In the genomic region with DNA sequence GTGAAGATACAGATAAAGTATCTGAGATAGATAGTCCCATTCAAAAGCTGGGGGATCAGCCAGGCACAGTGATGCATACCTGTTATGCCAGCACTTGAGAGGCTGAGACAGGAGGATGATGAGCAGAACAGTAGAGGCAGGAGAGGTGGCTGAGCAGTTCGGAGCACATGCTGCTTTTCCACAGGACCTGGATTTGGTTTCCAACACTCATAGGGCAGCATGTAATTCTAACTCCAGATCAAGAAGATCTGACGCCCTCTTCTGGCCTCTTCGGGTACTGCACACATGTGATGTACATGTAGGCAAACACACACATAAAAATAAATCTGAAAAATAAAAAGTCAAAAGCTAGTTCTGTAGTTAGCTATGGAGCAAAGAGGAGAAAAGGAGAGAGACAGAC, we compare ENCODE assay signal across 12 mouse cellular contexts.
DNase-seq lines count a peak whose midpoint lies in the region; ATAC-seq and TF ChIP-seq lines count a peak whose summit lies in the region.
"Had no signal": no experiment of that assay in that cellular context is flagged by ENCODE, and none has a peak within 500 bp of the region (broad histone marks: within the 10 kb centered on the region; RNA-seq: fewer than 3 reads in every experiment).

No protein-coding gene starts in this region.

- H3K4me3 ChIP-seq in intestine, embryonic 14.5 days (ENCODE audit: low read depth, low read length) = no peak overlapping the region
- H3K4me3 ChIP-seq in intestine, embryonic 16.5 days (ENCODE audit: low read length) = no peak overlapping the region
- no peak overlapping the region for H3K4me3 ChIP-seq in bone marrow, adult 2 months (replicated peaks; ENCODE audit: control insufficient read depth, low read depth, low read length)
- H3K4me3 ChIP-seq: embryonic facial prominence, embryonic 15.5 days; hindbrain, embryonic 15.5 days had no signal

- H3K27ac ChIP-seq in intestine, embryonic 14.5 days (ENCODE audit: low read depth) = no peak overlapping the region
- H3K27ac ChIP-seq in intestine, embryonic 16.5 days (ENCODE audit: low read length) = no peak overlapping the region
- H3K27ac ChIP-seq in bone marrow, adult 2 months (ENCODE audit: control insufficient read depth, insufficient read depth, low read depth, low read length, poor library complexity) = no peak overlapping the region
- H3K27ac ChIP-seq: embryonic facial prominence, embryonic 15.5 days; hindbrain, embryonic 15.5 days; macrophage had no signal

- no peak for TF ChIP-seq POLR2A in bone marrow, adult 2 months (IDR thresholded peaks at IDR 0.05; ENCODE audit: borderline replicate concordance, control insufficient read depth, low read depth, low read length)

- TF ChIP-seq CTCF in bone marrow, adult 2 months (IDR thresholded peaks at IDR 0.05; ENCODE audit: control insufficient read depth, insufficient read depth, low read length) = 0 out of 2 replicates have a peak, but pooled peaks have one; percentile 6

- no peaks in the 10 kb centered on the region for H3K27me3 ChIP-seq in intestine, embryonic 14.5 days (replicated peaks; ENCODE audit: control insufficient read depth, insufficient read depth, low read length)
- H3K27me3 ChIP-seq in intestine, embryonic 16.5 days (replicated peaks; ENCODE audit: control insufficient read depth, insufficient read depth, low read length) = no peaks in the 10 kb centered on the region
- H3K27me3 ChIP-seq: embryonic facial prominence, embryonic 15.5 days; hindbrain, embryonic 15.5 days had no signal

- ATAC-seq in intestine, embryonic 14.5 days (replicated peaks; ENCODE audit: low FRiP score, low TSS enrichment, low read depth) = no peak
- ATAC-seq in intestine, embryonic 16.5 days = no peak

- H3K4me2 ChIP-seq in intestine, embryonic 14.5 days (ENCODE audit: low read length) = no peak overlapping the region
- no peak overlapping the region for H3K4me2 ChIP-seq in intestine, embryonic 16.5 days (ENCODE audit: low read depth, low read length)
- H3K4me2 ChIP-seq: embryonic facial prominence, embryonic 15.5 days; hindbrain, embryonic 15.5 days had no signal

- no peak overlapping the region for H3K9ac ChIP-seq in intestine, embryonic 14.5 days (ENCODE audit: low read length)
- no peak overlapping the region for H3K9ac ChIP-seq in intestine, embryonic 16.5 days (ENCODE audit: low read depth, low read length)
- H3K9ac ChIP-seq: embryonic facial prominence, embryonic 15.5 days; hindbrain, embryonic 15.5 days had no signal

- H3K36me3 ChIP-seq in intestine, embryonic 14.5 days (ENCODE audit: control insufficient read depth, insufficient read depth, low read length) = no peaks in the 10 kb centered on the region
- H3K36me3 ChIP-seq in intestine, embryonic 16.5 days (ENCODE audit: control insufficient read depth, insufficient read depth, low read length) = no peaks in the 10 kb centered on the region
- H3K36me3 ChIP-seq: embryonic facial prominence, embryonic 15.5 days; hindbrain, embryonic 15.5 days had no signal

- WGBS in intestine, embryonic 14.5 days = 71% methylated on average over 3 of the region's 3 CpGs
- 77% methylated on average over 3 of the region's 3 CpGs for WGBS in intestine, embryonic 16.5 days
- 77% methylated on average over 3 of the region's 3 CpGs for WGBS in bone marrow, adult 2 months

- no peaks in the 10 kb centered on the region for H3K9me3 ChIP-seq in intestine, embryonic 14.5 days (ENCODE audit: control insufficient read depth, low read length)
- H3K9me3 ChIP-seq in intestine, embryonic 16.5 days (ENCODE audit: control insufficient read depth, low read length) = no peaks in the 10 kb centered on the region
- H3K9me3 ChIP-seq: embryonic facial prominence, embryonic 15.5 days; hindbrain, embryonic 15.5 days had no signal

- DNase-seq in intestine, embryonic 14.5 days (ENCODE audit: low spot score) = peak; percentile 23
- DNase-seq in thymus, postnatal 0 days (ENCODE audit: low spot score) = peak; percentile 7
- no peak for DNase-seq in thymus, postnatal 10 days (ENCODE audit: low spot score in 2 of 2)
- peak; percentile 67 for DNase-seq in testis, postnatal 10 days (ENCODE audit: low spot score)
- no peak for DNase-seq in spleen, adult 12 weeks (ENCODE audit: low spot score)
- DNase-seq: cerebellum, adult 9-11 months; spleen, adult 18-20 months had no signal

- H3K4me1 ChIP-seq in intestine, embryonic 14.5 days (replicated peaks; ENCODE audit: control insufficient read depth, insufficient read depth, low read length) = no peaks in the 10 kb centered on the region
- H3K4me1 ChIP-seq in intestine, embryonic 16.5 days (ENCODE audit: control insufficient read depth, insufficient read depth, low read length) = no peaks in the 10 kb centered on the region
- no peaks in the 10 kb centered on the region; the same call in 1 of the 2 replicates for H3K4me1 ChIP-seq in bone marrow, adult 2 months (ENCODE audit: control insufficient read depth, insufficient read depth, low read length)
- H3K4me1 ChIP-seq: embryonic facial prominence, embryonic 15.5 days; hindbrain, embryonic 15.5 days had no signal

Comparison
In these comparisons a context has a peak if more than half of its experiments do, and no peak if none do; other contexts are left out.
1. DNase-seq: peak in intestine, embryonic 14.5 days (single experiment), thymus, postnatal 0 days (single experiment) and testis, postnatal 10 days (single experiment); none in thymus, postnatal 10 days (0 of 2) and spleen, adult 12 weeks (single experiment).